Mouse (Mus musculus) monocyte, adult 5-6 weeks (primary cell): ENCODE data around the gene Tsg101. TPM values are rescaled to one million over a fixed set of nuclear protein-coding genes. Genes with fewer than 3 reads are reported as not detected.

Experiments
- ATAC-seq: fragments of 153-309, 156-312 bp; replicated peaks from 2 replicates; pipeline ENCODE4 v1.8.0; 2017; ENCODE audit warnings: mild to moderate bottlenecking; ENCODE audit not compliant: low TSS enrichment, insufficient number of reproducible peaks, severe bottlenecking, poor library complexity, low FRiP score
- total RNA-seq: library from RNA; stranded (forward); fragments of 200-1000, 200-491, 200-594 nt; gene quantifications from 3 replicates; pipeline ENCODE4 v1.2.3, GENCODE M21; 2017

Gene Tsg101
- total RNA-seq, 1 experiment from 2014 or later: 27.2 TPM

DNA sequence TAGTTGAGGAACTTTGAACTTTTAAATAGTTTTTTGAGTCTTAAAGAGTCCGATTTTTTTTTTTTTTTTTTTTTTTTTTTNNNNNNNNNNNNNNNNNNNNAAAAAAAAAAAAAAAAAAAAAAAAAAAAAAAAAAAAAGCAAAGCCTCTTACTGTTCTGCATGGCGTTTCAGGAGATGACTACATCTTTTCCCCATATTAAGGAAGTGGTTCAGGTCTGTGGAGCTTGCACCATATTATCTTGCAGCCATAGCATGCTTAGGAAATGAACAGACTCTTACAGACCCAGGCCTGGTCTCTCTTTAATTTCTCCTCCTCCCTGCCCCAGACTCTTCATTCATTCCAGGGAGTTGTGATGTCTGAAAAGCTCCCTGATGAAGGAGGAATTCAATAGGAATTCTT lies 38.8 kb downstream of the Tsg101 start:
- no peak for ATAC-seq

DNA sequence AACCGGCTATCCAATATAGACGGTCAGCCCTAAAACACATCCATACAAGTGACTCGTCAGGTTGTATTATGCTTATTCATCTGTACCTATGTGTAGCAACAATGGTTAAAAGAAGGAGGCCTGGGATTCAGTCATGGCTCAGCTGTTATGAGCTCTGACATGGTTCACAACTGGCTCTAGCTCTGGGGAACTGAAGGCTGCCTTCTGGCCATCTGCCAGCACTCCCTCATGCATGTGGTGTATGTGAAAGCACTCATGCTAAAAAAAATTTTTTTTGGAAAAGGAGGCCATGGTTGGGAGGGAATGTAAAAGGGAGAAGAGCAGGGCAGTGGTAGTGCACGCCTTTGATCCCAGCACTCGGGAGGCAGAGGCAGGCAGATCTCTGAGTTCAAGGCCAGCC lies 39.9 kb downstream of the Tsg101 start:
- ATAC-seq: no peak

DNA sequence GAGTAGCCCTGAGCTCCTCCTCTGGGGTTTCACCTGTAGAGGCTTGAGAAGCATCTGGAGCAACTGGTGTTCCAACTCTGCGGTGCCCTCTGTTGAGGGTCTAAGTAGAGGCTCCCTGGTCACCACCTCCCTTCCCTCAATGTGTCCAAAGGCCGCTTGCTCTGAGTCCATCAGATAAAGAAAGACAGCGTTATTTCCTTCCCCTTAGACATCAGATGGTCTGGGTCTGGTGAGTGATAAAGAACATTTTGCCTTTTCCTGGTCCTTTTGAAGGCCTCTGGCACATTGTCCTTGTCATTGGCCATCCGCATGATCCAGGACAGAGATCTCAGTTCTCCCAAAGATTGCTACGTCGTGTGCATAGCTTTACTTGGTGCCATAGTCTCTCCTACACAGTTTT lies 42.5 kb downstream of the Tsg101 start:
- ATAC-seq: no peak

DNA sequence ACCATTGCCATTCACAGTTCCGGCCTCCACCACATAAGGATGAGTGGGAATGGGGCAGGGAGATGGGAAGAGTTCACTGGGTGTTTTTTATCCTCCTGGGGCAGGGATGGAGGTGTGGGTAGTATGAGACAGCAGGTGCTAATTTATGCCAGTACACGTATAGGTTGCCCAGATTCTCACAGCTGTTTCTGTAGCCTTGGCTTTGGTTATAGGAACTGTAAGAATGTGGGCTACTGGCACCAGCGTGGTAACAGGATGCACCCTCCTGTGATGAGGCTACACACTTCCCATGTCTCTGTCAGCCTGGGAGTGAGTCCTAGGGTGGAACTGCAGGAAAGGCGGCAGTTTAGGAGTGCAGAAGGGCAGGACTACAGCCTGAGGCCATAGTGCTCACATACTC lies 42.9 kb downstream of the Tsg101 start:
- ATAC-seq: no peak

DNA sequence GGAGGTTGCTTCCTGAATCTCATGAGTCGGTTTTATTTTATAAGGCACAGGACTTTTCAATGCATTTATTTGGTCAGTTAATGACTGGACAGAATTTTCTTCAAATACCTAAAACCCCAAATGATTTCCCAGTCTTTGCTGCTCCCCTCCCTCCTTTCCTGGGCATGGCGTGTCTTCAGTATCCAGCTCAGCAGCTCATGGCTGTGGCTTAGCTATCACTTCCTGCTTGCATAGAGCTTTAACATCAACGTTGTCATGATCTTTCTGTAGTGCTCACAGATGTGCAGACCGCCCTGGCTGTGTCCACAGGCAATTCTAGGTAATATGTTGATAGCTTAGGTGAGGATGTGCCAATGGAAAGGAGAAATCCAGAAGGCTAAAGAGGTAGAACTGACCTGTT lies 47.8 kb downstream of the Tsg101 start:
- ATAC-seq: no peak

DNA sequence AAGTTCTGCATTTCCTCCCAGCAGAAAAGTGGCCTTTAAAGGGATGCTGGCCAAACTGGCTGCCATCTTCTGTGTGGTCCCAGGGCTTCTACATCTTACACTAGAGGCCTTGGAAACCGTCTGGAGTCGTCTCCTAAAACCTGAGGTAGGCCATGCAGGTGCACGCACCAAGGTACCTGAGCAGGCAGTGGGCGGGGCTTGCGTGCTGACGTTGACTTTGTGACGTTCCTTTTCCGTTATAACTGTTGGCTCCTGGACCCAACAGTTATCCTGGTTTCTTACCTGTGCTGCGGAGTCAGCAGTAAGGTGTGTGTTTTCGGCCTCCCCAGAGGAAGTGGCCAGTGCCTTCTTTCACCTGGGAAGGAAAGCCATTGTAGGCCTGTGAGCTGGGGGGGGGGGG lies 58.8 kb downstream of the Tsg101 start, which contains the start of gene Ldhc:
Gene Ldhc (plus strand): TSS at position 208 of the 400 bp plus-strand sequence.
- no peak for ATAC-seq

DNA sequence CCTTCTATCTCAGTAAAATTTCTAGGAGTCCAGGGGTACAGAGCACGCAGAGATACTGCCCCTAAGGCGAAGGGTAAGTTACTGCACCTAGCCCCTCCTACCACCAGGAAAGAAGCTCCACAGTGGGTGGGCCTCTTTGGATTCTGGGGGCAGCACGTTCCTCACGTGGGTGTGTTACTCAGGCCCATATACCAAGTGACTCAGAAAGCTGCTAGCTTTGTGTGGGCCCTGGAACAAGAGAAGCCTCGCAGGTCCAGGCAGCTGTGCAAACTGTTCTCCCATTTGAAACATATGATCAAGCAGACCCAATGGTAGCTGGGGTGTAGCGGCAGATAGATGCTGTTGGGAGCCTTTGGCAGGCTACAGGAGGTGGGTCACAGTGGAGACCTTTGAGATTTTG lies 60.7 kb downstream of the Tsg101 start:
- no peak for ATAC-seq

DNA sequence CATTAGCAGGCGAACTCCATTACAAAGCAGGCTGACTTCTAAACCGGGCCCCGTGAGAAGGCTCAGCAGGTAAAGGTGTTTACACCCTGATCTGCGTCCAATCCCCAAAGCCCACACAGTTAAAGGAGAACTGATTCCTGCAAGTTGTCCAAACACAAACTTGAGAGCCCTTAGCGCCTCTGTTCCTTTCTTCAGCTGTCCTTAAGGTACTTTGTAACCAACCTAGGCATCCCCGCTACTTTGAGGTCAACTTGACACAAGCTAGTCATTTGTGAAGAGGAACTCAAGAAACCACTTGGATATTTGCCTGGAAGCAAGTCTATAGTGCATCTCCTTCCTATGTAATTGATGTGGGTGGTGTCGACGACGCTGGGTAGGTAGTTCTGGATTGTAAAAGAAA lies 62.3 kb downstream of the Tsg101 start:
- no peak for ATAC-seq

DNA sequence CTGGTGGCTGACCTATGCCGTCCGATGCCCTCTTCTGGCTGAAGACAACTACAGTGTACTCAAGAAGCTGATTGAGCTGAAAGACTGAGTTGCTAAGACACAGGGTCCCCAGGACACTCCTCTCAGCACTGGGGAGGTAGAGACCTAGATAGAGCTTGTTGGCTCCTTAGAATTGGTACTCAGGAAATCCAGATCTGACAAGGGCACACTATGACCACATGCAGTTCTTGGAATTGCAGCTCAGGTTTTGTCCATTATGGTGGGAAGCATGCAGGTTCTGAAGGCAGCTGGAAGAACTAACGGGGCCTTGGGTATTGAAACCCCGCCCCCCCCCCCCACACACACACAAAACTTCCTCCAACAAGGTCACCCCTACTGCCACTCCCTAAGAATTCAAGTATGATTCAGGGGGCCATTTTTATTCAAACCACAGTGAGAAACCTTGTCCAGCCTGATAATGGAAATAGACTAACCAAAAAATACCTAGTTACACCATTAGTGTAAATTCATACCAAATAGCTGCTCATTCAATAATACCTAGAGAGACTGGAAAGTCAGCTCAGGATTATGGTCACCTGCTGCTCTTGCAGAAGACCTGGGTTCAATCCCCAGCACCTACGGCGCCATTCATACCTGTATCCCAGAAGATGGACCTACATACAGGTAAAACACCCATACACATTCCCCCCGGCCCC lies 63.8 kb downstream of the Tsg101 start:
- ATAC-seq: no peak

DNA sequence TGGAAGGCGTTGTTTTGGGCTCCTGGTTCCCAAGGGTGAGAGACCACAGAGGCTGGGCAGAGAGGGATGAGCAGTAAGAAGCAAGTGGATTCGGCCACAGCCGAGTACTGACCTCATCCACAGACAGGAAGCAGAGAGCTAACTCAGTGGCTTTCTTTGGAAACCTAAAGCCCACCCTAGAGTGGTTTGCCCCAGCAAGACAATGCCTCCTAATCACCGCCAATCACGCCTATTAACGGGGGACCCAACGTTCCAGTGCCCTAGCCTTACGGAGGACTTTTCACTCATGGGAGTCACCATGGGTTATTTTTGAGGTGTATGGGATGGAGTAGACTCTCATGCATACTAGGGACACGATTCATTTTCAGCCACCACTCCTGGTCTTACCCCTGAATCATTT lies 66.4 kb downstream of the Tsg101 start:
- no peak for ATAC-seq

DNA sequence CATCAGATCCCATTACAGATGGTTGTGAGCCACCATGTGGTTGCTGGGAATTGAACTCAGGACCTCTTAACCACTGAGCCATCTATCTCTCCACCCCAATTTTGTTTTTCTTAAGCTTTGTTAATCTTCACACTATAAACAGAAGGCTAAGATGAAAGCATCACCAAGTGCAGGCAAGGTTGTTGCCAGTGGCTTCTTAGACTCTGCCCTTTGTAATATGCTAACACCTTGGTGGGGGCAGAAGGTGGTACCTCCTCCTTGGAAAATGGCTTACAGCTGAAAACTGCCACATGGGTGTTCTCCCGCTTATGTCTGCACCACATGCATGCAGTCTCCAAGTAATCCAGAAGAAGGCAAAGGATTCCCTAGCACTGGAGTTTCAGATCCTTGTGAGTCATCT lies 67.1 kb downstream of the Tsg101 start:
- ATAC-seq: no peak

DNA sequence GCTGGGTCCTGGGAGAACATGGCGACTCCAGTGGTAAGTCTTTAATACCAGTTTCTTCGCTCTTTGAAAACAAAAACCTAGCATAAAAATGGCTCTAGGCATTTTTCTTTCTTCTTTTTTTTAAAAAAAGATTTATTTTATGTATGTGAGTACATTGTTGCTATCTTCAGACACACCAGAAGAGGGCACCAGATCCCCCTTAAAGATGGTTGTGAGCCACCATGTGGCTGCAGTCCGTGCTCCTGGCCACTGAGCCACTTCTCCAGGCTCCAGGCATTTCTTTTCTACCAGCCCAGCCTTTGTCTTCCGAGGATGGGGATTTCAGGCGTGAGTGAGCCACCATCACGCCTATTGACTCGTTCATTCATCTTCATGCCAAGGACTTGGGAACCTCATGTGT lies 68.7 kb downstream of the Tsg101 start:
- no peak for ATAC-seq

DNA sequence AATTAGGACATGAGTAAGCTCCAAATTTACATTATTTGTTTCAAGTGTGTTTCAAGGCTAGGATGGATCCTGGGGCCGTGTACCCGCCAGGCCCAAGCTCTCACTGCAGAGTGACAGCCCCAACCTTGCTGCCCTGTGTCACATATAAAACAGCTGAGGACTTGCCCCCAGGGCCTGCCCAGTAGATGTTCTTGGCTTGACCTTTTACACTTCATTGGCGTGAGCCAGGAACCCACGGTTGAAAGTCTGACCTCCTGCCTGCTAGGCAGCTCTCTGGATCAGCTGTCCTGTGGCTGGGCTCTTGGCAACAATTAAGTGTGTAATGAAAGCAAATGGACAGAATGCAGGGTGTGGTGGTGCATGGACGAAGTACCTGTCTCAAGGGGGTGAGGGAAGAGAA lies 70.5 kb downstream of the Tsg101 start:
- no peak for ATAC-seq

DNA sequence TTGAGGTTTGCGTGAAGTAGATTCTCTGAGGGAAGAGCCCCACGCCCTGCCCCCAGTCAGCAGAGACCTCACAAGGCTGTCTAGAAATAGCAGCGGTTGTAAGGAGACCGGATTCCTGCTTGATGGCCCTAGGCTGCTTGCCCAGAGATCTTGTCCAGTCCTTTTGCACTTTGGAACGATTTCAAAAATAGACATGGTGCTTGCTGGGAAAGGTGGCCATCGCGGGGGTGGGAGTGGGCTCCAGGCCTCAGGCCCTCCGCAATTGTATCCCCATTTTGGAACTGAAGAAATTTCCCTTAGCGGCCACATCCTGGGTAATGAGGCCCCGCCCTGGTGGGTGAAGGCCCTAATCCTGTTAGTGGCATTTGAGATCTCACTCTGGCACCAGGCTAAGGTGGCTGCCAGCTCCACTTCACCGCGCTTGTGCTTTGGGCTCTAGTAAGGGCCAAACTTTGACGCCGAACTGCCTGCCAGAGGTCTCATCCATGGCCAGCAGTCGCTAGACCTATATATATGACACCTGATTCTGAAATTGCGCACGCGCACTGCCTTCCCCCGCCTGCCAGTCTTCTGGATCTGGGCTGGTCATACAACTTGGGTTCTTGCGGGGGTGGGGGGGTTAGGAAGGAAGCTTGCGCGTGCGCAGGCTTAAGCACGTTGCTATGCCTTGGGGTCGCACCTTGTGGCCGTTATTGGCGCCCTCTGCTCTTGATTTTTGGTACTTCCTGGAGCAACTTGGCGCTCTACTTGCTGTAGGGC lies 73.1 kb downstream of the Tsg101 start:
- peak; percentile 29; the same call in 1 of the 2 replicates for ATAC-seq

DNA sequence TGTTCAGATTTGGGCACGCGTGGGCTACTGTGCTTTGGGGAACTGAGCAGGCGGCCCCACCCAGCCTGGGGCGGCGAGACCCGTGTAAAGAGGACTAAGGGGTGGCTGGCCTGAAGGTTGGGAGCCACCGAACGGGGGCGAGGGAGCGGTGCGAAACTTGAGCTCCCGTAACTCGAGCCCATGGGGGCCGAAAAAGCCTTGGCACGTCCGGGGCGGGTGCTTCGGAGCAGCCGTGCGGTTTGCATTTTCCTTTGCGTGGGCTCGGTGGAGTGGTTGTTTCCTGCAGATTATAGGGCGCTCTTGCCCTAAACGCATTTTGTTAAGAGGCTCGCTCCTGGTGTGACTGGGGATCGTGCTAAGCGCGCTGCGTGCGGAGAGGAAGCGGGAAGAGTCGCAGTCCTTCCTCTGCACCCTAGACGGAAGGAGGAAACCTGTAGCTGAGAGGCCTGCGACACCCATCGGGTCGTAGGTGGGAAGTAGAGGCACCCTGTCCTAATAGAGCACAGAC lies 73.7 kb downstream of the Tsg101 start:
- ATAC-seq: peak; percentile 32

DNA sequence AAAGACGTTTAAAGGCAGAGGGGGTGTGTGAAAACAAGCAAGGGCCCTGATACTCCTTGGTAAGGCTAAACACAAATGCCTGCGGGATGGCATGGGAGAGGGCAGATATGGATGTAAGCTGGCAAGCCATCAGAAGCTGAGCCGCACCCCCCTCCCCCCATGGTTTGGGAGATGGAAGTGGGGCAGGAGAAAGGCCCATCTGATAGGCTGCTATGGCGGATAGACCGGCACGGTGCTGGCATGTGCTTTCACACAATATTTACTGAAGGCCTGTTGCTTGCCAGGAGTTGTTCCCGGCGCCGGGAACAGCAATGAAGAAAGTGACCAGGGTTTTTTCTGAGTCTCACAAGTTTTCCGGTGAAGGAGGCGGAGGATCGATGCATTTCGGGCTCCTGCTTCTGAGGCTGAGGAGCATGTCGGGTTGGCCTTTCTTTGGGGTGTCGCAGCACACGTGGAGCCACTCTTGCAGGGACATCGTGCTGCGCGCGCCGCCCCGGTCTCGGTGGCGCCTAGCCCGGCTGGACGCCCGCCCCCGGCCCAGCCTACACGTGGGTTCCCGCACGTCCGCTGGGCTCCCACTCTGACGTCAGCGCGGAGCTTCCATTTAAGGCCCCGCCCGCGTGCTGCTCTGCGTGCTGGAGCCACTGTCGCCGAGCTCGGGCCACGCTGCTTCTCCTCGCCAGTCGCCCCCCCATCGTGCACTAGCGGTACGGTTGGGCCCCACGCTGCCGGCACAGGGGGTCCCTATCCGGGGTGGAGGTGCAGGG lies 74.4 kb downstream of the Tsg101 start:
- ATAC-seq: peak; percentile 81

DNA sequence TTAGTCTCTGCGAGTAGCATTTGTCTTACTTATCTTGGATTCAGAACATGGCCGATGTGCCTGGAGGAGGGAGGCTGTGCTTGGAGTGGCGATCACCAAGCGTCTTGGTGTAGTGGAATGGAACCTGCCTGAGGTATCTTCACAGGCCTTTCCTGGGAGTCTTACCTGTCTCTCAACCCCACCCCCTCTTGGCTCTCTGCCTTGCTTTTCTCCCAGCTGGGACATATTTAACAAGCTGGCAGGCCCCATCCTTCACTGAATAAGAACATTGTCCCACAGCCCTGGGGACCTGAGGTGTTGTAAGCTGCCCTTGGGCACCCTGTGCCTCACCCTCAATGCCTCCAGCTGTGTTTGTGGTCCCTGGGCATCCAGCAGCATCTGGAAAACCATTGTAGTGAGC lies 76.2 kb downstream of the Tsg101 start:
- ATAC-seq: no peak

DNA sequence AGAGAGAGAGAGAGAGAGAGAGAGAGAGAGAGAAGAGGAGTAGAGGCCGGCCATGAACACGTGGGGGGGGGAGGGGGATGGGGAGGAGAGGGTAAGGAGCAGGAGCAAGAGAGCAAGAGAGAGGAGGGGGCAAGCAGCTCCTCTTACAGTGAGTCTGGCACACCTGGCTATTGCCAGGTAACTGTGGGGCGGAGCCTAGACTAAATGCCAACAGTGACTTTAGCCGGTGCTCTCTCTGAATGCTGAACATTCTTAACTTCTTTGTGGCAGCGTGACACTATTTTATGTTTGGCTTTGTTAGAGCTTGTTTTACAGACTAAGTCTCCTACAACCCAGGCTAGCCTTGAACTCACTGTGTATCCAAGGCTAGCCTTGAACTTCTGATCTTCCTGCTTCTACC lies 77.5 kb downstream of the Tsg101 start:
- no peak for ATAC-seq

DNA sequence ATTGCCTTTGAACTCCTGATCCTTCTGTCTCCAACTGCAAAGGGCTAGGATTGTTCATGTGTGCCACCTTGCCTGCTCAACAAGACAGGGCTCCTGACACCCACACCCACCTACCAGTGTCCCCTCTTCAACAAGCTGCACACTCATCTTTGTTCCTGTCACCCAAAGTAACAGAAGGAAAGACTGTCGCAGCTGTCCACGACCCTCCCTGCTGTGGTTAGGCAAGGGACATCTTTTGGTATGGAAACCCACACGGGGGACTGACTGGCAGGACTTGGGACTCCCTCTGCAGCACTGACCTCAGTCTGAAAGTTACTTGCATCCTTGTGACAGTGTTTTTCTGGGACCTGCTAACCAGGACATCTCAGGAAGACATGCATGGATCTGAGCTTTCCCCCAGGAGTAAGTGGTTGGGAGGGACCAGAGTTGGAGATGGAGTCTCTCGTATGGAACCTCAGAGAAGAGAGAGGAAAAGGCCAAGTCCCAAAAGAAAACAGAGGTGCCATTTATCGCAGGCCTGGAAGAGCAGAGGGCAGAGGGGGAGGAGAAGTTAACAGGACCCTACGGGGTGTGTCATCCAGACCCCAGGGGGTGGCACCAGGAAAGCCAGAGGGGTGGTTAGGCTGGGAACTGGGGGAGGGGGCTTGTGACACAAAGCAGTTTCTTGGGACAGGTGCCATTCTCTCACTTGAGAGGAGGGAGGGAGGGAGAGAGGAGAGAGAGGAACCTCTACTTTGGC lies 78.8 kb downstream of the Tsg101 start, which contains the start of gene Ldha:
Gene Ldha (plus strand): TSS at position 689 of the 739 bp plus-strand sequence.
- no peak for ATAC-seq
